Mouse (Mus musculus): ENCODE results near the gene Nckap1. TPM values are rescaled to one million over a fixed set of nuclear protein-coding genes. Genes with fewer than 3 reads are reported as not detected.
"Not testable (repeated sequence)": the region's sequence is repeated elsewhere in the genome, so short reads cannot be mapped to it uniquely, and the experiment has no call there.

The Nckap1 gene
- polyA plus RNA-seq, 1 experiment from 2014 or later: 55.1 TPM

DNA sequence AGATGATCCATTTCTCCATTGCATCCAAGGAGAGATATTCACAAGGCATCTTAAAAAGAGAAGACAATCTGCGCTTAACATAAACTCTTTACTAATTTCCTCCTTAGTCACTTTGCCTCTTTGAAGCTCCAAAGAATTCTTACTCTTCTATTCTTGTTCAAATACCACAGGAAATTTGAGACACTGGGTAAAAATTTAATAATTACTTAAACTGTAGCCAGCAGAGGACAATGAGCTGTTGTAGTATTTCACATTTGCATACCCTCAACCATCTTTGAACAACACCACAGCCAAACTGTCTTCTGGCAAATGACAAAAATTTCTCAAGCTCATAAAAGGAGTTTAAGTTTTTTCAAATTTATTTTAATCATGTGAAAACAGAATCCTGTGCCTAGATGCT lies 33.3 kb downstream of the Nckap1 start:
- Histone ChIP-seq H3K4me1 (no peaks in the 10 kb centered on the region), H3K27me3 (ENCODE audit: poor library complexity, severe bottlenecking) (no peaks in the 10 kb centered on the region), H3K9me3 (no peaks in the 10 kb centered on the region), H3K36me3 (replicated peaks) (peaks cover 93% of the 10 kb centered on the region), H3K4me3 (no peak overlapping the region), H3K27ac (no peak overlapping the region)
- 95% methylated on average over 1 of the region's 1 CpGs for WGBS
- no peak for DNase-seq (ENCODE audit: extremely low spot score, low spot score)

DNA sequence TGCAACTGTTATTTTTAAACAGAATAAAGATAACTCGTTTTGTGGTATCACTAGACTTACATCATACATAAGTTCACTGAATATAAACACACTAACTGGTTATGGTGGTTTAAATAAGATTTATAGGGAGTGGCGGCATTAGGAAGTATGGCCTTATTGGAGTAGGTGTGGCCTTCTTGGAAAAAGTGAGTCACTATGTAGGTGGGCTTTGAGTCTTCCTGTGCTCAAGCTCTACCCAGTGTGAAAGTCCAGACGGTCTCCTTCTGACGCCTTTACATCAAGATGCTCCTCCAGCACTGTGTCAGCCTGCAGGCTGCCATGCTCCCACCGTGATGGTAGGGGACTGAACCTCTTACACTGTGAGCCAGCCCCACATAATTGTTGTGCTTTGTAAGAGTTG lies 38.4 kb downstream of the Nckap1 start:
- Histone ChIP-seq H3K4me1 (no peaks in the 10 kb centered on the region), H3K27me3 (ENCODE audit: poor library complexity, severe bottlenecking) (no peaks in the 10 kb centered on the region), H3K4me3 (no peak overlapping the region), H3K27ac (no peak overlapping the region), H3K36me3 (replicated peaks) (peaks cover 86% of the 10 kb centered on the region), H3K9me3 (no peaks in the 10 kb centered on the region)
- DNase-seq (ENCODE audit: extremely low spot score, low spot score): no peak
- 93% methylated on average over 5 of the region's 5 CpGs for WGBS

DNA sequence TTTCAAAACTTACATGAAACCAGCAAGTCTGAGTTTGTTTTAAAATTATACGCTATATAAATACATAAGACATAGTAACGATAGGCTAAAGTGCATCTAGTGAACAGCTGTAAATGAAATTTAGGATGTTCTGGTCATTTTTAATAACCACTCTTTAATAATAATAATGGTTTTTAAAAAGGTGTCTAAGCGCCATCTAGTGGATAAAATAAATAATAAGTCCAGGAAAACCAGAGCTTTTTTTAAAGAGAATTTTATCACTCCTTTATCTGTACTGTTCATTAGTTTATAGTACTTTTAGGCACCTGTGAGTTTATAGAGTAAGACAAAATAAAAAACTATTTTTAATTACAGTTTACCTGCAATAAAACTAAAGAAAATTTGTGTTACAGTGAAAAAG lies 44.0 kb downstream of the Nckap1 start:
- no peaks in the 10 kb centered on the region for H3K9me3 ChIP-seq
- no peaks in the 10 kb centered on the region for H3K4me1 ChIP-seq
- no peaks in the 10 kb centered on the region for H3K27me3 ChIP-seq (ENCODE audit: poor library complexity, severe bottlenecking)
- H3K4me3 ChIP-seq: no peak overlapping the region
- 62% methylated on average over 3 of the region's 3 CpGs for WGBS
- peaks cover 80% of the 10 kb centered on the region for H3K36me3 ChIP-seq (replicated peaks)
- DNase-seq (ENCODE audit: extremely low spot score, low spot score): no peak
- H3K27ac ChIP-seq: no peak overlapping the region

DNA sequence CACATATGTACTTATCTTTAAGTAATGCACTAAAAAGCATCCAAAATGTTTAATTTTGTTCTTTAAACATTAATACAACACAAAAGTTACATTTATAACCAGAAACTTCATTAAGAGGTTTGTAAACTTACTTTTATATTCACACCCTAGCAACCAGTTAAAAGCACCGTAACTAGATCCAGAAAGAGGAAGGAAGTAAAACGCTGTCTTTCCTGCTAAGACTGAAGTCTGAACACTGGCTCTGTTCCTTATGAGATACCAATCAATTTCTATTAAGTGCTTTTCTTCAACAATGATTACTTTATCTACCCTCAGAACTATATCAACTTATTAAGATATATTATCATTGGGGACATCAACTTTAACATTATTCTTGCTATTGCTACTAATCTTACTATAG lies 44.6 kb downstream of the Nckap1 start:
- no peak for DNase-seq (ENCODE audit: extremely low spot score, low spot score)
- Histone ChIP-seq H3K4me3 (no peak overlapping the region), H3K4me1 (no peaks in the 10 kb centered on the region), H3K27me3 (ENCODE audit: poor library complexity, severe bottlenecking) (no peaks in the 10 kb centered on the region), H3K27ac (no peak overlapping the region), H3K9me3 (no peaks in the 10 kb centered on the region), H3K36me3 (replicated peaks) (peaks cover 84% of the 10 kb centered on the region)
- 95% methylated on average over 2 of the region's 2 CpGs for WGBS

DNA sequence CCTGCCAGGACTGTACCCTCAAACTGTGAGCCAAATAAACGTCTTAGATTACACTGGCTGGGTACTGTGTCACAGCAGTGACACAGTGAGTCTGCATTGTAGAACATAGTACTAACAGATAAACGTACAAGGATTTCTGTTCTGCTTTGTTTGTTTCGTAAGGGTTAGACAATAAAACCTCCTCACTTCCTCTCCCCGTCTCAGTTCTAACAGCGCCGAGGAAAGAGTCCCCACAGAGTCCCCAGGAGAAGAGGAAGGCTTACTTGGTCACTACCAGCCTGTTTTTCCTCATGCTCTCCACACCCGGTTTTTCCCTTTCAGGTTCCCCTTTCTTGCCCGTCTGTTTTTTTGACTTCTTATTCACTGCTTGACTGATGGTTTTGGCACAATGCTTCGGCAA lies 56.9 kb downstream of the Nckap1 start:
- Histone ChIP-seq H3K4me3 (no peak overlapping the region), H3K4me1 (no peaks in the 10 kb centered on the region), H3K36me3 (replicated peaks) (peaks cover 93% of the 10 kb centered on the region)

DNA sequence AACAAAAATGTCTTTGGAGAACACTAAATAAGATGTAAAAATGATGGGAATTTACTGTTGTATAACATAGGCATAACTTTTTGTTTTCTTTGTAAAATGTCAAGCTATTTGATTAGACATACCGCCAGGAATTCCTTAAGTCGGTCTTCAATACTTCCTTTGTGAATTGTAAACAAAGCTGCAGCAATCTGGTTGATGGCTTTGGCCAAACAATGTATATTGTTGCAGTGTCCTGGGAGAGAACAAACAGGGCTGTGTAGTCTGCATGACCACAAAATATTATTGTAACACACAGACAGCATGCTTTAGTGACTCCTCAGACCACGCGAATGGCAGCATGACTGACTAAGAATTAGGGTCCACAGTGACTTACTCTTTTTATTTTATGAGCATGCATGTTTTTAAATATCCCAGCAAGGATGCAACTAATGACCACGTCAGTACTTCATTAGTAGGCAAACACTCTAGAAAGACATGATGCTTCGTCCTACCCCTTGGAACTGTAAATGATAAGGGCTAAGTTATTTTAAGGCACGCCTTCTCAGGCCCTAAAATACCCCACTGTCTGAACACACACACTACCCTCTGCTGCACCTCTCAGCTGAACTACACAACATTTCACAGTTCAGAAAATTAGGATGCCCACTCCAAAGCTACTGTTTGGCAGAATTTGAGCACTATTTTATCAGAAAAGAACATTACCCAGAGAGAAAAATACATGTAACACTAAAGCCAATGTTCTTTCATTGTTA lies 75.0 kb downstream of the Nckap1 start:
- Histone ChIP-seq H3K4me3 (no peak overlapping the region), H3K27me3 (ENCODE audit: poor library complexity, severe bottlenecking) (no peaks in the 10 kb centered on the region), H3K4me1 (no peaks in the 10 kb centered on the region), H3K27ac (no peak overlapping the region), H3K9me3 (no peaks in the 10 kb centered on the region), H3K36me3 (replicated peaks) (peaks cover 97% of the 10 kb centered on the region)
- WGBS: 86% methylated on average over 7 of the region's 7 CpGs
- no peak for DNase-seq (ENCODE audit: extremely low spot score, low spot score)

More for the DNA sequence above, 56.9 kb downstream of the Nckap1 start:
- 91% methylated on average over 9 of the region's 9 CpGs for WGBS
- Histone ChIP-seq H3K27ac (no peak overlapping the region), H3K27me3 (ENCODE audit: poor library complexity, severe bottlenecking) (no peaks in the 10 kb centered on the region), H3K9me3 (peaks cover 4% of the 10 kb centered on the region; the same call in 1 of the 2 replicates)
- no peak for DNase-seq (ENCODE audit: extremely low spot score, low spot score)

DNA sequence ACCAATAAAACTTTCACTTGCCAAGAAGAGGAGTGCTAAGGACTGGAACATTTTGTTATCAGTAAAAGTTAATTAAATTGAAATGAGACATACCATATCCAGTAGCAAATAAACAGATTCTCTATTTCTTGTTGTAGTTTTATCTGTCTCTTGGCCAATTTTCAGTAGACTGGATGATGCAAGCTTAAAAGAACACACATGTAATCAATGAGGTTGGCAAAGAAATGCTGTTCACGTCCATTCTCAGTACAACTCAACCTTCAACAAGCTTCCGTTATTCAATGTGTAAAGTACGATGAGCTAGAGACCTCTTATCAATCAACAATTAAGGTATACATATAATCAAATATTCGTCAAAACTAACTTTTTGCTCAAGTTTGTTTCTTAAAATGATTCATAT lies 79.0 kb downstream of the Nckap1 start:
- H3K9me3 ChIP-seq: no peaks in the 10 kb centered on the region
- peaks cover 84% of the 10 kb centered on the region for H3K36me3 ChIP-seq (replicated peaks)
- WGBS: 94% methylated on average over 4 of the region's 4 CpGs
- no peak overlapping the region for H3K27ac ChIP-seq
- no peak for DNase-seq (ENCODE audit: extremely low spot score, low spot score)
- no peak overlapping the region for H3K4me3 ChIP-seq
- H3K27me3 ChIP-seq (ENCODE audit: poor library complexity, severe bottlenecking): no peaks in the 10 kb centered on the region
- no peaks in the 10 kb centered on the region for H3K4me1 ChIP-seq

DNA sequence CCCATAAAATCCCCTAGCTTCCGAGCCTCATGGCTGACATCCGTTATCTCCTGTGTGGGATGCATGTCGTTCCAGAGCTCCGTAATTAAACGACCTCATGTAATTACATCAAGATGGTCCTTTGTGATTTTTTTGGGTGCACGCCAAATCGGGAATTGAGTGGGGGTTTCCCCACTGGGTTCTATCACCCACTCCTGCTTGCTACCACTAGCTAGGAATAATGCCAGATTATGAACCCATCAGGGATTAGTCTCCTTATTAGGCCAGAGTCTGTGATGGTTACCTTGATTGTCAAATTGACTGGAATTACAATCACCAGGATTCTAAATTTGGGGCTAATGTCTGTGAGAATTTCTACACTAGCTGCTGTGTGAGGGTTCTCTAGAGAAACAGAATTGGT lies 85.9 kb downstream of the Nckap1 start:
- H3K36me3 ChIP-seq (replicated peaks): peaks cover 16% of the 10 kb centered on the region
- not testable (repeated sequence) for H3K27ac ChIP-seq; DNase-seq (ENCODE audit: extremely low spot score, low spot score); H3K27me3 ChIP-seq (ENCODE audit: poor library complexity, severe bottlenecking); H3K9me3 ChIP-seq; H3K4me1 ChIP-seq; H3K4me3 ChIP-seq
- 84% methylated on average over 7 of the region's 7 CpGs for WGBS

DNA sequence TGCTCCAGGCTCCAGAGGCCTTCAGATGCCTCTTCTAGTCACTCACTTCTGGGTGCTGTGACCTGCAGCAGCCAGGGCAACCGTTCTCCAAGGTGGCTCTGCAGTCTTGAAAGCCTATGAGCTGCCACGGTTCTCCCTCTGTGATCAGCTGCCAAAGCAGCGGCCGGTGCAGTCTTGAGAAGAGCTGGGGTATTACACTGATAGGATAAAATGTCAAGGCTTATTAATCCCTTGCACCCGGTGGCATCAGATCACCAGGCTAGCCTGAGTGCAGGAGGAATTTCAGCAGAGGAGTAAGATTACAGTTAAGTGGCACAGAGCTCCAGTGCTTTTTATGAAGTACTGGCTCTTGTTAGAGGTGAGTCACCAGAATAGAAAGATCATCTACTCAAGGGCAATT lies 94.3 kb downstream of the Nckap1 start:
- Histone ChIP-seq H3K36me3 (replicated peaks) (no peaks in the 10 kb centered on the region), H3K4me1 (peaks cover 3% of the 10 kb centered on the region; the same call in 1 of the 2 replicates), H3K4me3 (no peak overlapping the region), H3K9me3 (peaks cover 5% of the 10 kb centered on the region; the same call in 1 of the 2 replicates), H3K27ac (no peak overlapping the region), H3K27me3 (ENCODE audit: poor library complexity, severe bottlenecking) (no peaks in the 10 kb centered on the region)
- 72% methylated on average over 5 of the region's 5 CpGs for WGBS
- DNase-seq (ENCODE audit: extremely low spot score, low spot score): no peak

DNA sequence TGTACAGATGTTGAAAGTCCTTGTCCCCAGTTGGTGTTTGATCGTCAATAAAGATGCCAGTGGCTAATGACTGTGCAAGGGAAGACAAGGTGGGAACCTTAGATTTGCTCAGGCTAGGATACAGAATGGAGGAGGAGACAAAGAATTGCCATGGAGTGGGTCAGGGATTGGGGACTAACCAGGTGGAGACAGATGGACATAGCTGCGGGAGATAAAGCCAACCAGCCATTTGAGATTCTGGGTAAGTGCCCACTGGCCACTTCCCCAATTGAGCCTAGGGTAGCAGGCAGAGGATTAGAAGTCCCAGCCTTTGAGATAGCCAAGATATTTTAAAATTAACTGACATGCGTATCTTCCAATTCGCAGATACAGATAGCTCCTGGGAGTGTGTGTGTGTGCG lies 96.2 kb downstream of the Nckap1 start:
- Histone ChIP-seq H3K27me3 (ENCODE audit: poor library complexity, severe bottlenecking) (no peaks in the 10 kb centered on the region), H3K9me3 (peaks cover 5% of the 10 kb centered on the region; the same call in 1 of the 2 replicates), H3K4me1 (peaks cover 3% of the 10 kb centered on the region; the same call in 1 of the 2 replicates), H3K4me3 (no peak overlapping the region), H3K36me3 (replicated peaks) (no peaks in the 10 kb centered on the region), H3K27ac (no peak overlapping the region)
- DNase-seq (ENCODE audit: extremely low spot score, low spot score): no peak
- WGBS: 95% methylated on average over 5 of the region's 5 CpGs

DNA sequence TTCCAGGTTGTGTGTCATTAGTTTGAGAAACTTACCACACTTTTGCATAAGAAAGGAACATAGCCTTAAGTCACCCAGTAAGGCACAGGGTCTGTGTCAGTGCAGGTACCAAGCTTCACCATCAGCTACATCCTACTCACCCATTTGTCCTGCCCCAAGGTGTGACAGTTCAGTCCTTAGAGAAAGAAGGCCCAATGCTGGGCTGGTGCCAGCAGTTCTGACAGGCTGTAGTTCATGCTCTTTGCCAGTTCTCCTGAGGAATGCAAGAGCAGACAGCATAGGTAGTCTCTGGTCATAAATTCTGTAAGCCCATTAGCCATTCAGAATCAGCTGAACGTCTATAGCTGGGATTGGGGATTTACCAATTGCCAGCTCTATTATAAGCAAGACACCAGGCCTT lies 105.3 kb downstream of the Nckap1 start:
- Histone ChIP-seq H3K9me3 (no peaks in the 10 kb centered on the region), H3K27me3 (ENCODE audit: poor library complexity, severe bottlenecking) (no peaks in the 10 kb centered on the region), H3K36me3 (replicated peaks) (no peaks in the 10 kb centered on the region), H3K4me3 (no peak overlapping the region), H3K4me1 (no peaks in the 10 kb centered on the region), H3K27ac (no peak overlapping the region)
- no peak for DNase-seq (ENCODE audit: extremely low spot score, low spot score)
- 77% methylated on average over 1 of the region's 1 CpGs for WGBS

DNA sequence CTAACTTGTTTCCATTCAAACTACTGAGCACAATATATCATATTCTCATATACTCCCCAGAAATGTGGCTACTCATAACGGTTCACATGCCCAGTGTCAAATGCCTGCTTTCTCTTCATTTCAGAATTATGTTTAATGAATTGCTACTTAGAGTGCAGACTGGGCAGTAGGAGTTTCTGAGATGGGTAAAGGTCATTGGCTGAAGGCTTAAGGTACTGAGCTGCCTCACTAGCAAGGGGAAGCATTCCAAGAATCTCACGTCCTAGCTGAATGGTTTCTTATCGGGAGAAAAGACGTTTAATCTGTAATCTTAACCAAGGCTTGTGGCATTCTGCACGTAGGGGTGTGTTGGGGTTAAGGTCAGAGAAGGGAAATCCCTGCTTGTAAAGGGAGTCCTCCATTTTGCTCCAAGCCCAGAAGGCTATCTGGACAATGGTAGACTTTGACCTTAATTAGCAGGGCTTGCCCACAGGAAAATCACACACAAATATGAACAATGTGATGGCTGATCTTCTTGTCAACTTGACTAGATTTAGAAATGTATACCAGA lies 106.9 kb downstream of the Nckap1 start:
- 76% methylated on average over 5 of the region's 5 CpGs for WGBS
- Histone ChIP-seq H3K27me3 (ENCODE audit: poor library complexity, severe bottlenecking) (no peaks in the 10 kb centered on the region), H3K9me3 (no peaks in the 10 kb centered on the region), H3K27ac (no peak overlapping the region), H3K4me1 (no peaks in the 10 kb centered on the region), H3K4me3 (no peak overlapping the region), H3K36me3 (replicated peaks) (no peaks in the 10 kb centered on the region)
- no peak for DNase-seq (ENCODE audit: extremely low spot score, low spot score)

DNA sequence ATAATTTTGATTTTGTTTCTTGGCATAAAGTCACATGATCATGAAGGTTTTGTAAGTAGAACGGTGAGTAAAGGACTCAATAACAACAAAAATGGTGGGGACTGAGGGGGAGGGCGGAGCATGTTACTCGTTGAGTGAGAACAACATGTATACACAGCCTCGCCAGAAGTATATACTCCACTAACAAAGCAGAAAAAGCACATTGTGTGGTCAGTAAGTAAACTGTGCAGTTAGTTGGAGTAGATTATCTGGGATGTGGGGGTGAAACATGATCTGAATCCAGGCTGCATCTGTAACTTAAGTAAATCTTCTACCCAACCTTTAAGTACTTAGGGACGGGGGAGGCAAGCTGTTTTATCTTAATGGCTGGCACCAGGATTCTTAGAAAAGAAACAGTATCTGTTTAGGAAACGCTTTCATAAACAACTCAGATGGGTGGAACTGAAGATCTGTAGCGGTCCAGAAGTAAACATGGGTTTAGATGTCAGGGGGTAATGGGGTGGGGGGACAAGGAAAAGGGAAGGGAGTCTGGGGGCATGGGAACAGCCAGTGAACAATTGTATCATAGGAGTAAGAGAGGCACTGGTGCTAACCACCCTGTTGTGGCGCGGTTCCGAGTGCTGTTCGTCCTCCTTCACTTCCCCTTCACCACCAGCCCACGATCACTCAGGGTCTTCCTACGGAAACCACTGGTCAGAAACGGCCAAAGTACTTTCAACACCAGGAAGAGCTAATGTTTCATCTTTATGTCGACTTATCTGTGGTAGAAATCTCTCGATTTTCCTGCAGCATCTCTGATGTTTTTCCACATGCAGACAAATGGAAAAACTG lies 115.0 kb downstream of the Nckap1 start:
- Histone ChIP-seq H3K4me1 (0 out of 2 replicates have a peak, but pooled peaks cover 2% of the 10 kb centered on the region), H3K9me3 (no peaks in the 10 kb centered on the region), H3K27me3 (ENCODE audit: poor library complexity, severe bottlenecking) (no peaks in the 10 kb centered on the region), H3K27ac (no peak overlapping the region), H3K36me3 (replicated peaks) (no peaks in the 10 kb centered on the region), H3K4me3 (no peak overlapping the region)
- no peak for DNase-seq (ENCODE audit: extremely low spot score, low spot score)
- 88% methylated on average over 16 of the region's 16 CpGs for WGBS
